Mouse (Mus musculus) thymus, adult 2 months (tissue): Measurements from ENCODE around the gene Snrpn.

ENCODE experiments used
- CTCF ChIP-seq: fragments of 200-500 bp; IDR thresholded peaks from 2 replicates; pipeline ENCODE4 v1.5.1; 2012; ENCODE audit warnings: mild to moderate bottlenecking, control low read depth, low read length, moderate library complexity, borderline replicate concordance; ENCODE audit not compliant: control insufficient read depth, poor library complexity, insufficient read depth; ENCODE audit errors: extremely low read depth
- POLR2A ChIP-seq: fragments of 200-500 bp; IDR thresholded peaks from 2 replicates; pipeline ENCODE4 v1.6.1; 2012; ENCODE audit warnings: mild to moderate bottlenecking, low read length, control low read depth, moderate library complexity; ENCODE audit not compliant: control insufficient read depth, poor library complexity, insufficient read depth; ENCODE audit errors: extremely low read depth

DNA sequence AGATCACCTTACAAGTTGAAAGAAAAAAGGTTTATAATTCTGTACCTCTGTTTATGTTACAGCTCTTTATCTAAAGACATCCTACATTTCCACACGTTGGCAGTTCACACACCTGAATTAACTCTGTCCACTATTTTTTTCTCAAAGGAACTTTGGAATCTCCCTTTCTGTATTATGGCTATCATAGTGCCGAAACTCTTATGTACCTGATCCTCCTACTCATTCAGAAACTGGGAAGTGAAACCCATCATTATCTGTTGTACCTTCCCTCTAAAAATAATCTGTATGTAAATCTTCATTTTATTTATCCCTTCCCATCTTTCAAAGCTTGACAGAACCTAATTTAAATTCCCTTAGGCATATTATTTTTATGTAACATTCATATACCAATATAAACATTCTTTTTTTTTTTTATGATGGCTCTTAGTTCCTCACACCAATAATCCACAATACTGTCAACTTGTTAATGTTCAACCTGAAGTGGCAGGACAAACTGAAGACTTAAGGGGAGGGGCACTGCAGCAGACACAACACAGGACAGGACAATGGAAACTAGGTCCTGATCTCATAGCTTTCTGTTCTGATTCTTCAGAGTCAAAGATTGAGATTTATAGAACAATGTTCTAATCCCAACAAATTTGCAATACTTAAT, 17.5 kb downstream of the Snrpn start:
- TF ChIP-seq CTCF (no peak), POLR2A (no peak)
